Mouse (Mus musculus) kidney, embryonic 16.5 days (tissue): ENCODE data around the gene Cmtm3. TPM values are rescaled to one million over a fixed set of nuclear protein-coding genes. Genes with fewer than 3 reads are reported as not detected.

Experiments
- ATAC-seq: fragments of 200-750 bp; cut with Nextera tagmentation; 2 replicates; pipeline ENCODE4 v1.8.0; 2017; ENCODE audit warnings: moderate TSS enrichment; ENCODE audit not compliant: low FRiP score, low TSS enrichment
- H3K27ac ChIP-seq: fragments of 300-500 bp; sonication (generic); 2 replicates; pipeline ENCODE4 v1.5.1; 2014; ENCODE audit warnings: low read length
- H3K27me3 ChIP-seq: fragments of 300-500 bp; sonication (generic); 2 replicates; pipeline ENCODE4 v1.6.1; 2014; ENCODE audit warnings: low read length, control low read depth, mixed read lengths; ENCODE audit not compliant: insufficient read depth
- H3K36me3 ChIP-seq: fragments of 300-500 bp; sonication (generic); 2 replicates; pipeline ENCODE4 v1.6.1; 2014; ENCODE audit warnings: low read length, control low read depth, mixed read lengths; ENCODE audit not compliant: insufficient read depth
- H3K4me1 ChIP-seq: fragments of 300-500 bp; sonication (generic); 2 replicates; pipeline ENCODE4 v1.6.1; 2014; ENCODE audit warnings: low read length, control low read depth, mixed read lengths; ENCODE audit not compliant: insufficient read depth
- H3K4me2 ChIP-seq: fragments of 300-500 bp; sonication (generic); replicated peaks from 2 replicates; pipeline ENCODE4 v1.6.1; 2014; ENCODE audit warnings: low read depth, low read length
- H3K4me3 ChIP-seq: fragments of 300-500 bp; sonication (generic); 2 replicates; pipeline ENCODE4 v1.5.1; 2014; ENCODE audit warnings: mild to moderate bottlenecking, low read length
- H3K9ac ChIP-seq: fragments of 300-500 bp; sonication (generic); replicated peaks from 2 replicates; pipeline ENCODE4 v1.6.1; 2014; ENCODE audit warnings: low read length
- H3K9me3 ChIP-seq: fragments of 300-500 bp; sonication (generic); 2 replicates; pipeline ENCODE4 v1.6.1; 2016; ENCODE audit warnings: low read length, control low read depth
- WGBS: fragments of 180-500 bp; shearing (Covaris S2); extraction: QIAGEN DNeasy Blood & Tissue Kit; methylation state at CpG from one replicate; pipeline ENCODE4 v1.1.7; 2014; 5-methylcytosine and 5-hydroxymethylcytosine counted together
- polyA plus RNA-seq: library from polyadenylated mRNA; unstranded; fragments of >200 nt; fragmentation: Nextera tagmentation; extraction: Ambion mirVana; gene quantifications from 2 replicates; pipeline ENCODE4 v1.2.1, GENCODE M21; 2015

Gene Cmtm3
- polyA plus RNA-seq, 1 experiment from 2014 or later: 172 TPM

- WGBS: under 1% methylated on average over 23 of the region's 24 CpGs
- H3K4me1 ChIP-seq: peaks cover 18% of the 10 kb centered on the region
- H3K27me3 ChIP-seq: no peaks in the 10 kb centered on the region
- H3K4me3 ChIP-seq: peak overlapping the region; percentile 75
- peak; percentile 79 for ATAC-seq
- H3K9me3 ChIP-seq: no peaks in the 10 kb centered on the region; the same call in 1 of the 2 replicates
- peak overlapping the region; percentile 90 for H3K27ac ChIP-seq
- H3K4me2 ChIP-seq: peak overlapping the region; percentile 78
- peak overlapping the region; percentile 88 for H3K9ac ChIP-seq
- H3K36me3 ChIP-seq: peaks cover 9% of the 10 kb centered on the region; the same call in 1 of the 2 replicates
These were observed 1.9 kb downstream of the Cmtm3 start for GRCm38 (mm10) chr8:104341106-104341561.

- H3K27ac ChIP-seq: peak overlapping the region; percentile 90; the same call in 1 of the 2 replicates
- H3K4me3 ChIP-seq: peak overlapping the region; percentile 75
- H3K27me3 ChIP-seq: no peaks in the 10 kb centered on the region
- H3K9me3 ChIP-seq: no peaks in the 10 kb centered on the region
- no peak for ATAC-seq
- peak overlapping the region; percentile 88 for H3K9ac ChIP-seq
- peaks cover 18% of the 10 kb centered on the region for H3K4me1 ChIP-seq
- WGBS: 43% methylated on average over 6 of the region's 6 CpGs
- H3K4me2 ChIP-seq: peak overlapping the region; percentile 78
- peaks cover 14% of the 10 kb centered on the region for H3K36me3 ChIP-seq
These were observed 2.5 kb downstream of the Cmtm3 start for GRCm38 (mm10) chr8:104341678-104342077.

- Histone ChIP-seq H3K27ac (no peak overlapping the region), H3K9ac (no peak overlapping the region), H3K27me3 (no peaks in the 10 kb centered on the region), H3K36me3 (peaks cover 15% of the 10 kb centered on the region), H3K4me1 (peaks cover 18% of the 10 kb centered on the region), H3K4me2 (no peak overlapping the region), H3K4me3 (no peak overlapping the region), H3K9me3 (no peaks in the 10 kb centered on the region)
- WGBS: 69% methylated on average over 5 of the region's 5 CpGs
- no peak for ATAC-seq
These were observed 3.2 kb downstream of the Cmtm3 start for GRCm38 (mm10) chr8:104342426-104342825.

- ATAC-seq: peak; percentile 31; the same call in 1 of the 2 replicates
- peaks cover 18% of the 10 kb centered on the region for H3K4me1 ChIP-seq
- H3K4me2 ChIP-seq: no peak overlapping the region
- H3K4me3 ChIP-seq: no peak overlapping the region
- H3K36me3 ChIP-seq: peaks cover 21% of the 10 kb centered on the region
- 10% methylated on average over 7 of the region's 7 CpGs for WGBS
- H3K27ac ChIP-seq: no peak overlapping the region
- H3K9ac ChIP-seq: no peak overlapping the region
- no peaks in the 10 kb centered on the region for H3K27me3 ChIP-seq
- no peaks in the 10 kb centered on the region for H3K9me3 ChIP-seq
These were observed 4.7 kb downstream of the Cmtm3 start for GRCm38 (mm10) chr8:104343957-104344356.

- Histone ChIP-seq H3K27me3 (no peaks in the 10 kb centered on the region), H3K9ac (no peak overlapping the region), H3K4me3 (no peak overlapping the region), H3K4me2 (no peak overlapping the region), H3K27ac (no peak overlapping the region), H3K9me3 (no peaks in the 10 kb centered on the region), H3K4me1 (peaks cover 13% of the 10 kb centered on the region), H3K36me3 (peaks cover 21% of the 10 kb centered on the region)
- WGBS: 93% methylated on average over 5 of the region's 5 CpGs
- ATAC-seq: no peak
These were observed 5.4 kb downstream of the Cmtm3 start for GRCm38 (mm10) chr8:104344622-104345021.

GRCm38 (mm10) chr8:104346706-104347105 is 7.5 kb downstream of the Cmtm3 start:
- Histone ChIP-seq H3K9me3 (no peaks in the 10 kb centered on the region), H3K4me2 (no peak overlapping the region), H3K27ac (no peak overlapping the region), H3K9ac (no peak overlapping the region), H3K4me1 (peaks cover 7% of the 10 kb centered on the region), H3K36me3 (peaks cover 21% of the 10 kb centered on the region), H3K27me3 (no peaks in the 10 kb centered on the region), H3K4me3 (no peak overlapping the region)
- ATAC-seq: no peak
- 58% methylated on average over 12 of the region's 12 CpGs for WGBS

GRCm38 (mm10) chr8:104348971-104349370 is 9.8 kb downstream of the Cmtm3 start:
- H3K9ac ChIP-seq: no peak overlapping the region
- ATAC-seq: no peak

GRCm38 (mm10) chr8:104350047-104350446 is 10.8 kb downstream of the Cmtm3 start:
- H3K36me3 ChIP-seq: peaks cover 23% of the 10 kb centered on the region
- H3K27ac ChIP-seq: no peak overlapping the region
- no peak overlapping the region for H3K4me3 ChIP-seq
- H3K9ac ChIP-seq: no peak overlapping the region
- ATAC-seq: no peak
- H3K9me3 ChIP-seq: no peaks in the 10 kb centered on the region
- no peaks in the 10 kb centered on the region; the same call in 1 of the 2 replicates for H3K4me1 ChIP-seq
- no peaks in the 10 kb centered on the region for H3K27me3 ChIP-seq
- WGBS: 68% methylated on average over 13 of the region's 13 CpGs
- H3K4me2 ChIP-seq: no peak overlapping the region

More at GRCm38 (mm10) chr8:104348971-104349370, 9.8 kb downstream of the Cmtm3 start:
- Histone ChIP-seq H3K27ac (no peak overlapping the region), H3K9me3 (no peaks in the 10 kb centered on the region), H3K27me3 (no peaks in the 10 kb centered on the region), H3K4me1 (peaks cover 3% of the 10 kb centered on the region; the same call in 1 of the 2 replicates), H3K4me2 (no peak overlapping the region), H3K4me3 (no peak overlapping the region), H3K36me3 (peaks cover 19% of the 10 kb centered on the region)
- 82% methylated on average over 5 of the region's 5 CpGs for WGBS

GRCm38 (mm10) chr8:104353186-104353585 is 14.0 kb downstream of the Cmtm3 start:
- no peaks in the 10 kb centered on the region for H3K27me3 ChIP-seq
- H3K27ac ChIP-seq: no peak overlapping the region
- no peak overlapping the region for H3K4me2 ChIP-seq
- ATAC-seq: peak; percentile 42; the same call in 1 of the 2 replicates
- H3K4me1 ChIP-seq: no peaks in the 10 kb centered on the region; the same call in 1 of the 2 replicates
- no peak overlapping the region for H3K4me3 ChIP-seq
- no peak overlapping the region for H3K9ac ChIP-seq
- no peaks in the 10 kb centered on the region for H3K9me3 ChIP-seq
- peaks cover 25% of the 10 kb centered on the region for H3K36me3 ChIP-seq
- 56% methylated on average over 5 of the region's 5 CpGs for WGBS

GRCm38 (mm10) chr8:104354504-104354903 is 15.3 kb downstream of the Cmtm3 start:
- Histone ChIP-seq H3K9ac (no peak overlapping the region), H3K4me1 (no peaks in the 10 kb centered on the region; the same call in 1 of the 2 replicates), H3K27ac (no peak overlapping the region), H3K9me3 (no peaks in the 10 kb centered on the region), H3K4me2 (no peak overlapping the region), H3K4me3 (no peak overlapping the region), H3K27me3 (no peaks in the 10 kb centered on the region), H3K36me3 (peaks cover 25% of the 10 kb centered on the region)
- ATAC-seq: no peak
- 82% methylated on average over 10 of the region's 10 CpGs for WGBS
